Mouse (Mus musculus) liver, postnatal 0 days (tissue): ENCODE measurements around the gene Bfar. TPM values are rescaled to one million over a fixed set of nuclear protein-coding genes. Genes with fewer than 3 reads are reported as not detected.
"Not testable (repeated sequence)": the region's sequence is repeated elsewhere in the genome, so short reads cannot be mapped to it uniquely, and the experiment has no call there.

ENCODE experiments used
- ATAC-seq: fragments of 200-750 bp; cut with Nextera tagmentation; 2 replicates; pipeline ENCODE4 v1.8.0; 2017; ENCODE audit warnings: mild to moderate bottlenecking, moderate library complexity
- DNase-seq: peaks from one replicate; pipeline ENCODE4 v3.0.0-alpha.2; 2016
- H3K27ac ChIP-seq: fragments of 300-500 bp; sonication (generic); 2 replicates; pipeline ENCODE4 v1.5.1; 2014; ENCODE audit warnings: antibody characterized with exemption, moderate library complexity, mild to moderate bottlenecking, low read depth
- H3K27me3 ChIP-seq: fragments of 300-500 bp; sonication (generic); 2 replicates; pipeline ENCODE4 v1.6.1; 2014; ENCODE audit warnings: low read length, control low read depth, mixed read lengths; ENCODE audit not compliant: insufficient read depth
- H3K36me3 ChIP-seq: fragments of 300-500 bp; sonication (generic); replicated peaks from 2 replicates; pipeline ENCODE4 v1.6.1; 2014; ENCODE audit warnings: mild to moderate bottlenecking, control low read depth, low read length, moderate library complexity, mixed read lengths; ENCODE audit not compliant: insufficient read depth
- H3K4me1 ChIP-seq: fragments of 300-500 bp; sonication (generic); 2 replicates; pipeline ENCODE4 v1.6.1; 2014; ENCODE audit warnings: antibody characterized with exemption, mild to moderate bottlenecking, control low read depth; ENCODE audit not compliant: insufficient read depth
- H3K4me2 ChIP-seq: fragments of 300-500 bp; sonication (generic); 2 replicates; pipeline ENCODE4 v1.6.1; 2014; ENCODE audit warnings: low read depth, mild to moderate bottlenecking, low read length, moderate library complexity, mixed read lengths
- H3K4me3 ChIP-seq: fragments of 300-500 bp; sonication (generic); 2 replicates; pipeline ENCODE4 v1.5.1; 2014; ENCODE audit warnings: low read depth, low read length
- H3K9ac ChIP-seq: fragments of 300-500 bp; sonication (generic); replicated peaks from 2 replicates; pipeline ENCODE4 v1.6.1; 2014; ENCODE audit warnings: mild to moderate bottlenecking, moderate library complexity
- H3K9me3 ChIP-seq: fragments of 300-500 bp; sonication (generic); 2 replicates; pipeline ENCODE4 v1.6.1; 2016; ENCODE audit warnings: mild to moderate bottlenecking, control low read depth, low read length, mixed read lengths
- CTCF ChIP-seq: sonication (generic); IDR thresholded peaks from 2 replicates; pipeline ENCODE4 v1.5.1; 2016; ENCODE audit warnings: antibody characterized with exemption, low read depth
- EP300 ChIP-seq: IDR thresholded peaks from 2 replicates; pipeline ENCODE4 v1.6.1; 2016; ENCODE audit warnings: antibody characterized with exemption, low read depth, mild to moderate bottlenecking
- WGBS: fragments of 180-500 bp; shearing (Covaris S2); extraction: QIAGEN DNeasy Blood & Tissue Kit; methylation state at CpG from one replicate; pipeline ENCODE4 v1.1.7; 2014; ENCODE audit not compliant: insufficient replicate concordance; 5-methylcytosine and 5-hydroxymethylcytosine counted together
- polyA plus RNA-seq: library from polyadenylated mRNA; unstranded; fragments of >200 nt; fragmentation: Nextera tagmentation; extraction: Ambion mirVana; gene quantifications from 2 replicates; pipeline ENCODE4 v1.2.1, GENCODE M21; 2015

Gene Bfar
- polyA plus RNA-seq, 1 experiment from 2014 or later = 23.1 TPM

- Histone ChIP-seq H3K4me3 (no peak within 1 kb of the TSS), H3K27ac (no peak within 1 kb of the TSS)
- ATAC-seq = no peak
Observed at GRCm38 (mm10) chr16:13730285-13731255, 58.9 kb downstream of the Bfar start, which contains the start of gene Pla2g10. Pla2g10 (minus strand) TSS chr16:13730983.

GRCm38 (mm10) chr16:13732786-13733185 is 61.1 kb downstream of the Bfar start:
- DNase-seq = no peak
- 66% methylated on average over 3 of the region's 3 CpGs for WGBS
- Histone ChIP-seq H3K9me3 (no peaks in the 10 kb centered on the region), H3K36me3 (no peaks in the 10 kb centered on the region), H3K4me1 (peaks cover 5% of the 10 kb centered on the region), H3K4me3 (no peak overlapping the region), H3K27me3 (no peaks in the 10 kb centered on the region), H3K4me2 (no peak overlapping the region), H3K9ac (no peak overlapping the region), H3K27ac (no peak overlapping the region)
- TF ChIP-seq EP300 (no peak), CTCF (no peak)
- no peak for ATAC-seq

More at GRCm38 (mm10) chr16:13730285-13731255, 58.9 kb downstream of the Bfar start, which contains the start of gene Pla2g10:
- peak; percentile 33 for DNase-seq
- H3K36me3 ChIP-seq = no peaks in the 10 kb centered on the region
- TF ChIP-seq CTCF (no peak), EP300 (no peak)
- no peaks in the 10 kb centered on the region for H3K27me3 ChIP-seq
- peaks cover 5% of the 10 kb centered on the region for H3K4me1 ChIP-seq
- H3K9ac ChIP-seq = no peak within 1 kb of the TSS
- H3K4me2 ChIP-seq = peak within 1 kb of the TSS; percentile 51
- WGBS = 16% methylated on average over 26 of the region's 26 CpGs
- H3K9me3 ChIP-seq = no peaks in the 10 kb centered on the region

DNA sequence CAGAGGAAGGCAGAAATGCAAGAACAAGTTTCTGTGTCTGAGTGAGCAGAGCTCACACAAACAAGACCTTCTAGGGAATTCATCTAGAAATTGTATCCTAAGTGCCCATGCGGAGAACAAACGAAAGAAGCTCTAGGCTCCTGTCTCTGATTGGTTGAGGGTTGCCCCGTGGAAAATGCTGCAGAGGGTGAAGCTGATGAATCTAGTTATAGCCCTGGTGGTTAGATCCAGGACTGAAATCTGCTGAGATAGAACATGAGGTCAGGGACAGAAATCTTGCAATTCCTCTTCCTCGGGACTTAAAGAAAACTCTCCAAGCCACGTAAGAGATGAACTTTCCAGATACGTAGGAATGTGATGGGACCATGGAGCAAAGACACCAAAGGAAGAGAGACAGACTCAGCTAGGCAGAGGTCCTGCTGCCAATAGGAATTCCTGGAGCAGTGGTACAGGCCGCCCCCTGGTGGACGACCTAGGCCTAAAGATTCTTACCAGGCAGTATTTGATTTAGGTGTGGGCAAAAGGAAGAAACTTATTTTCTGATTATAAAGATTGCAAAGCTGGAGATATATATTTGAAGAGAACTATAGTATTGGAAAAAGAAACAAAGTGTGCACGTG is 62.0 kb downstream of the Bfar start:
- 22% methylated on average over 9 of the region's 9 CpGs for WGBS

GRCm38 (mm10) chr16:13735977-13736376 is 64.3 kb downstream of the Bfar start:
- 83% methylated on average over 8 of the region's 8 CpGs for WGBS

More for the DNA sequence above, 62.0 kb downstream of the Bfar start:
- DNase-seq (peak; percentile 85), ATAC-seq (no peak)
- TF ChIP-seq EP300 = no peak
- peak; percentile 87 for TF ChIP-seq CTCF
- Histone ChIP-seq H3K4me2 (no peak overlapping the region), H3K36me3 (no peaks in the 10 kb centered on the region), H3K9me3 (no peaks in the 10 kb centered on the region), H3K9ac (no peak overlapping the region), H3K4me1 (peaks cover 5% of the 10 kb centered on the region), H3K4me3 (no peak overlapping the region), H3K27me3 (no peaks in the 10 kb centered on the region), H3K27ac (no peak overlapping the region)

GRCm38 (mm10) chr16:13739044-13739443 is 67.4 kb downstream of the Bfar start:
- H3K4me2 ChIP-seq, DNase-seq, H3K27ac ChIP-seq, H3K4me1 ChIP-seq, H3K9ac ChIP-seq, ATAC-seq, H3K9me3 ChIP-seq, H3K4me3 ChIP-seq, H3K27me3 ChIP-seq, H3K36me3 ChIP-seq: not testable (repeated sequence)
- 63% methylated on average over 4 of the region's 4 CpGs for WGBS

More at GRCm38 (mm10) chr16:13735977-13736376, 64.3 kb downstream of the Bfar start:
- no peaks in the 10 kb centered on the region for H3K27me3 ChIP-seq
- no peak for ATAC-seq
- H3K9ac ChIP-seq = no peak overlapping the region
- no peaks in the 10 kb centered on the region for H3K36me3 ChIP-seq
- no peaks in the 10 kb centered on the region for H3K9me3 ChIP-seq
- DNase-seq = no peak
- H3K4me2 ChIP-seq = no peak overlapping the region
- H3K4me1 ChIP-seq = peaks cover 1% of the 10 kb centered on the region
- TF ChIP-seq EP300 = no peak
- TF ChIP-seq CTCF = no peak
- H3K27ac ChIP-seq = no peak overlapping the region
- H3K4me3 ChIP-seq = no peak overlapping the region

DNA sequence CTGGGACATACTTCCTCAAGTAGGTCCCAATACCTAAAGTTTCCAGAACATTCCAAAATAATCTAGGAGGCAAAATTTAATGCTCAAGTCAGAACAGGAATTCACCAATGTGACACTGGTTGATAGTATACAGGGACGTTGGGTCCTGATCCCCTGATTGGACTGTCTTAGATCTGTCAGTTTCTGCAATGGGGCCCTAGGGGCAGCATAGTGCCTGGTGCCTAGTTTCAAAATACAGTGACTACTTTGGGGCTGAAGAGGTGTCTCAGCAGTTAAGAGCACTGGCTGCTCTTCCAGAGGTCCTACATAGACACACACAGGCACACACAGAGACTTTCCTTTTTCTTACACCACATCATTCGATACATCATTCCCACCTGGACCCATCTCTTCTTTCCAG is 69.2 kb downstream of the Bfar start:
- DNase-seq (no peak), ATAC-seq (no peak)
- no peaks in the 10 kb centered on the region for H3K9me3 ChIP-seq
- no peak overlapping the region for H3K4me2 ChIP-seq
- H3K9ac ChIP-seq = no peak overlapping the region
- TF ChIP-seq EP300 = no peak
- 0 out of 2 replicates have a peak, but pooled peaks have one; percentile 6 for TF ChIP-seq CTCF
- H3K36me3 ChIP-seq = no peaks in the 10 kb centered on the region
- no peaks in the 10 kb centered on the region for H3K4me1 ChIP-seq
- no peak overlapping the region for H3K27ac ChIP-seq
- H3K27me3 ChIP-seq = no peaks in the 10 kb centered on the region
- 65% methylated on average over 2 of the region's 2 CpGs for WGBS
- no peak overlapping the region for H3K4me3 ChIP-seq
